Mouse (Mus musculus) ES-Bruce4 (cell line): ENCODE results near the gene Aspg. TPM values are rescaled to one million over a fixed set of nuclear protein-coding genes. Genes with fewer than 3 reads are reported as not detected.

Experiments
- H3K27ac ChIP-seq: 2 replicates; pipeline ENCODE4 v1.5.1; 2012; ENCODE audit warnings: low read length, inconsistent platforms; ENCODE audit not compliant: insufficient read depth
- H3K27me3 ChIP-seq: 2 replicates; pipeline ENCODE4 v1.6.1; 2012; ENCODE audit warnings: mild to moderate bottlenecking, low read length, inconsistent platforms; ENCODE audit not compliant: control insufficient read depth, poor library complexity, insufficient read depth, severe bottlenecking
- H3K36me3 ChIP-seq: 2 replicates; pipeline ENCODE4 v1.6.1; 2012; ENCODE audit warnings: inconsistent platforms, mild to moderate bottlenecking, low read length, moderate library complexity; ENCODE audit not compliant: control insufficient read depth, poor library complexity, insufficient read depth, severe bottlenecking
- H3K4me1 ChIP-seq: one replicate; pipeline ENCODE4 v1.8.1; 2011; ENCODE audit warnings: low read length; ENCODE audit not compliant: control insufficient read depth, insufficient read depth
- H3K4me3 ChIP-seq: 2 replicates; pipeline ENCODE4 v1.5.1; 2011; ENCODE audit warnings: low read depth, mild to moderate bottlenecking, low read length
- H3K9ac ChIP-seq: 2 replicates; pipeline ENCODE4 v1.6.1; 2012; ENCODE audit warnings: low read depth, mild to moderate bottlenecking, inconsistent platforms; ENCODE audit not compliant: poor library complexity, severe bottlenecking
- H3K9me3 ChIP-seq: replicated peaks from 2 replicates; pipeline ENCODE4 v1.6.1; 2012; ENCODE audit warnings: mild to moderate bottlenecking, low read length, inconsistent platforms; ENCODE audit not compliant: control insufficient read depth, poor library complexity, insufficient read depth, severe bottlenecking
- CTCF ChIP-seq: IDR thresholded peaks from one replicate; pipeline ENCODE4 v1.8.1; 2011; ENCODE audit warnings: low read depth, low read length
- EP300 ChIP-seq: IDR thresholded peaks from 2 replicates; pipeline ENCODE4 v1.6.1; 2011; ENCODE audit warnings: low read depth, low read length; ENCODE audit not compliant: insufficient read depth
- POLR2A ChIP-seq: IDR thresholded peaks from one replicate; pipeline ENCODE4 v1.8.1; 2011; ENCODE audit warnings: low read length; ENCODE audit not compliant: insufficient read depth
- polyA plus RNA-seq: library from polyadenylated mRNA; stranded (reverse); fragments of >200 nt; gene quantifications from 2 replicates; pipeline ENCODE4 v1.2.4, GENCODE M21; 2011; ENCODE audit warnings: low read depth; ENCODE audit not compliant: missing spikeins, insufficient read depth, insufficient read length

The Aspg gene
- polyA plus RNA-seq, 1 experiment = 7.7 TPM

- no peaks in the 10 kb centered on the region for H3K36me3 ChIP-seq
- no peak overlapping the region for H3K9ac ChIP-seq
- H3K4me1 ChIP-seq = peaks cover 4% of the 10 kb centered on the region
- no peaks in the 10 kb centered on the region for H3K9me3 ChIP-seq
- no peak overlapping the region for H3K4me3 ChIP-seq
- TF ChIP-seq POLR2A (no peak), CTCF (no peak), EP300 (no peak)
- H3K27ac ChIP-seq = no peak overlapping the region
- H3K27me3 ChIP-seq = no peaks in the 10 kb centered on the region
Measured at GRCm38 (mm10) chr12:112158246-112158645, 51.8 kb downstream of the Aspg start.

- no peaks in the 10 kb centered on the region for H3K9me3 ChIP-seq
- H3K27ac ChIP-seq = no peak overlapping the region
- H3K9ac ChIP-seq = no peak overlapping the region
- H3K4me1 ChIP-seq = peaks cover 4% of the 10 kb centered on the region
- no peaks in the 10 kb centered on the region for H3K27me3 ChIP-seq
- no peaks in the 10 kb centered on the region for H3K36me3 ChIP-seq
- H3K4me3 ChIP-seq = no peak overlapping the region
- TF ChIP-seq POLR2A (no peak), CTCF (no peak), EP300 (no peak)
Measured at GRCm38 (mm10) chr12:112158784-112159183, 52.3 kb downstream of the Aspg start.

GRCm38 (mm10) chr12:112163981-112164839, 57.7 kb downstream of the Aspg start:
- Histone ChIP-seq H3K9ac (no peak overlapping the region), H3K4me1 (peaks cover 4% of the 10 kb centered on the region), H3K27ac (no peak overlapping the region), H3K4me3 (no peak overlapping the region), H3K9me3 (no peaks in the 10 kb centered on the region), H3K27me3 (no peaks in the 10 kb centered on the region), H3K36me3 (no peaks in the 10 kb centered on the region)
- TF ChIP-seq POLR2A (no peak), CTCF (no peak), EP300 (0 out of 2 replicates have a peak, but pooled peaks have one; percentile 15)

GRCm38 (mm10) chr12:112164840-112165219, 58.4 kb downstream of the Aspg start:
- TF ChIP-seq POLR2A = no peak
- TF ChIP-seq CTCF = no peak
- TF ChIP-seq EP300 = no peak
- Histone ChIP-seq H3K4me3 (no peak overlapping the region), H3K9ac (no peak overlapping the region), H3K9me3 (no peaks in the 10 kb centered on the region), H3K27me3 (no peaks in the 10 kb centered on the region), H3K27ac (no peak overlapping the region), H3K4me1 (peaks cover 4% of the 10 kb centered on the region), H3K36me3 (no peaks in the 10 kb centered on the region)

- no peak overlapping the region for H3K27ac ChIP-seq
- H3K36me3 ChIP-seq = no peaks in the 10 kb centered on the region
- H3K27me3 ChIP-seq = no peaks in the 10 kb centered on the region
- H3K4me1 ChIP-seq = peaks cover 2% of the 10 kb centered on the region
- H3K9ac ChIP-seq = no peak overlapping the region
- no peak overlapping the region for H3K4me3 ChIP-seq
- TF ChIP-seq POLR2A (no peak), CTCF (no peak), EP300 (no peak)
- H3K9me3 ChIP-seq = no peaks in the 10 kb centered on the region
Measured at GRCm38 (mm10) chr12:112169240-112169639, 62.8 kb downstream of the Aspg start.

GRCm38 (mm10) chr12:112170671-112171574, 64.4 kb downstream of the Aspg start:
- no peak overlapping the region for H3K9ac ChIP-seq
- no peaks in the 10 kb centered on the region for H3K9me3 ChIP-seq
- H3K36me3 ChIP-seq = no peaks in the 10 kb centered on the region
- no peaks in the 10 kb centered on the region for H3K27me3 ChIP-seq
- H3K27ac ChIP-seq = no peak overlapping the region
- no peak overlapping the region for H3K4me3 ChIP-seq
- H3K4me1 ChIP-seq = no peaks in the 10 kb centered on the region
- no peak for TF ChIP-seq EP300
- TF ChIP-seq CTCF = no peak
- TF ChIP-seq POLR2A = no peak
